Mouse (Mus musculus) gastrocnemius, postnatal 36 days (tissue): ENCODE measurements around the gene Cideb. TPM values are rescaled to one million over a fixed set of nuclear protein-coding genes. Genes with fewer than 3 reads are reported as not detected.

Experiments used
- DNase-seq, 2 experiments: peaks; one replicate each; pipeline ENCODE4 v3.0.0; 2022
- intact Hi-C: fragments of 180-260 bp; cut with DNase I; formaldehyde crosslinking; loops from one replicate; pipeline ENCODE4 v1.15.1; 2025
- long read RNA-seq, 2 experiments: library from polyadenylated mRNA; stranded (forward); transcript quantifications; one replicate each; pipeline ENCODE4 v2.0.0; 2021
- total RNA-seq, 2 experiments: library from RNA; stranded (reverse); gene quantifications; 2 replicates each; pipeline ENCODE4 v1.2.3; 2021

Gene Cideb
- not detected for total RNA-seq
- long read RNA-seq, experiment 1, result 0 reads
- long read RNA-seq, experiment 2, result 0 reads

GRCm38 (mm10) chr14:55758363-55758784, at the start of gene Cideb:
Cideb (minus strand) TSS chr14:55758458.
- intact Hi-C loops, result loop anchor here (5.0 kb wide), 1 partner anchor 131 kb away; no protein-coding TSS in a partner anchor
- DNase-seq, result no peak

- DNase-seq, result no peak
Observed at GRCm38 (mm10) chr14:55795380-55796163, 37.3 kb upstream of the Cideb start.

GRCm38 (mm10) chr14:55793946-55794345, 35.7 kb upstream of the Cideb start:
- intact Hi-C loops, result no loop called here
- DNase-seq, result no peak

More at GRCm38 (mm10) chr14:55795380-55796163, 37.3 kb upstream of the Cideb start:
- intact Hi-C loops, result no loop called here

- intact Hi-C loops, result no loop called here
- no peak for DNase-seq
Observed at GRCm38 (mm10) chr14:55793461-55793860, 35.2 kb upstream of the Cideb start.

- no peak for DNase-seq
- intact Hi-C loops, result no loop called here
Observed at GRCm38 (mm10) chr14:55788256-55789050, 30.2 kb upstream of the Cideb start, which contains the start of gene Ripk3. Ripk3 (minus strand) TSS chr14:55788865.

DNA sequence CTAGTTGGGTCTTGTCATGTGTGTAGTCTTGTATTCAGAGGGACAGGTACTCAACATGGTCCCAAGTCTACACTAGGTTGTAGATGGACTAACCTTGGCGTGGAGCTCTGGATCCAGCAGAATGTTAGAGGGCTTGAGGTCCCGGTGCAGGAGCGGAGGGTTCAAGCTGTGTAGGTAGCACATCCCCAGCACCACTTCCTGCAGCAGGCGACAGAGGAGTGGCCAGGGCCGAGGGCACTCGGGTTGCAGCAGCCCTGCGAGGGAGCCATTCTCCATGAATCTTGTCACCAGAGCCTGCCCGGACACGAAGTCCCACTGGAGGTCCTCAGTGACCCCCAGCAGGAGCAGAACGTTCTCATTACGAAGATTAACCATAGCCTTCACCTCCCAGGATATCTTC, 29.5 kb upstream of the Cideb start:
- no peak for DNase-seq
- intact Hi-C loops, result no loop called here

GRCm38 (mm10) chr14:55785195-55785594, 26.9 kb upstream of the Cideb start:
- intact Hi-C loops, result no loop called here
- DNase-seq, result no peak

DNA sequence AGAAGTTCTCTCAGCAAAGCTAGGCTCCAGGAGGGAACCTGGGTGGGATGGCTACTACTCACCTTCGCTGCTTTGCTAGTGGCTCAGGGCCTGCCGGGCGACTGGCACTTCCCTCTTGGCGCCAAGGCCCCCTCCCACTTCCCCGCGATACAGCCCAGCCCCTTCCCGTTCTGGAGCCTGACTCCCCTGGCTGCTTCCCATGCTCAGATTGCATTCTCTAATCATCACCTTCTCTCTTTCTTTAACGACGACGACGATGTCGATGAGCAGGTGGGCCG, 25.6 kb upstream of the Cideb start, which contains the start of gene Adcy4:
TSS of gene Adcy4 (minus strand) at position 138 of the 278 bp plus-strand sequence.
- intact Hi-C loops, result loop anchor here (5.0 kb wide), 1 partner anchor 133 kb away; no protein-coding TSS in a partner anchor
- no peak for DNase-seq

- DNase-seq, result no peak
- intact Hi-C loops, result loop anchor here (5.0 kb wide), 1 partner anchor 134 kb away; no protein-coding TSS in a partner anchor
Observed at GRCm38 (mm10) chr14:55783171-55783957, 25.1 kb upstream of the Cideb start.

- DNase-seq, result no peak
Observed at GRCm38 (mm10) chr14:55782361-55782960, 24.2 kb upstream of the Cideb start.

DNA sequence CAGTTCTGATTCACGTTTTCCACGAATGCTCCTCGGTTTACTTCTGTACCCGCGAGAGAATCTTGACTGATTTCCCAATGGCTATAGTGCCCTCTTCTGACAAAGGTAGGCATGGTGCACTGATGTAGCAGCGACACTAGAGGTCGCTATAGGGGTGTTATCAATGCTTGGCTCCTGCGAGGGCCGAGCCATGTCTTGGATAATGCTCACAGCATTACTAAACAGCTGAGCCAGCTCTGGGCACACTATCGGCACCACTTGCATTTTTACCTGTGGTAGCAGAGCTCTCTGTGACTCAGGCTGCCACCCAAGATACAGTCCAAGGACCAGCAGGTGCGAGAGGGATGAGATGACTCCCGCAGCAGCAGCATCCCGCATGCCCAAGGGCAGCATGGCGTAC, 23.1 kb upstream of the Cideb start:
- DNase-seq, result peak in 1 of 2 experiments; percentile 35
- intact Hi-C loops, result loop anchor here (2.0 to 5.0 kb wide), 2 partner anchors 81 to 136 kb away; no protein-coding TSS in a partner anchor

More at GRCm38 (mm10) chr14:55782361-55782960, 24.2 kb upstream of the Cideb start:
- intact Hi-C loops, result loop anchor here (5.0 kb wide), 1 partner anchor 135 kb away; no protein-coding TSS in a partner anchor

GRCm38 (mm10) chr14:55780736-55781135, 22.5 kb upstream of the Cideb start:
- intact Hi-C loops, result loop anchor here (2.0 to 5.0 kb wide), 2 partner anchors 82 to 137 kb away; no protein-coding TSS in a partner anchor
- DNase-seq, result no peak

DNA sequence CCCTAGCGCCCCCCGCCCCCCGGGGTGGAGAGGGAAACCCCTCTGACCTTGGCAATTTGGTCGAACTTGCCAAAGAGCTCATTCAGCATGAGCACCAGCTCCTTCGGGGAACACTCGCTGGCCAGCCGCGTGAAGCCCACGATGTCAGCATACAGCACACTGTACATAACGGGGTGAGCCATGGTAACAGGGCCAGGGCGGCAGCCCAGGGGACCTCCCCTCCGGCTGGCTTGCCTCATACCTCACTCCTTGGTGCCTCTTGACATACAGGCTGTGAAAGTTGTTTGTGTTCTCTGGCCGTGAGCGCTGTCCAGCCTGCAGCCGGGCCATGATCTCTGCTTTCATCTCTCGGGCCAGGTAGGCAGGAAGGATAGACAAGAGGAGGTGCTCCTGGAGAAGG, 21.4 kb upstream of the Cideb start:
- no peak for DNase-seq
- intact Hi-C loops, result loop anchor here (2.0 to 5.0 kb wide), 2 partner anchors 83 to 138 kb away; no protein-coding TSS in a partner anchor

- DNase-seq, result no peak
- intact Hi-C loops, result no loop called here
Observed at GRCm38 (mm10) chr14:55778686-55779085, 20.4 kb upstream of the Cideb start.

GRCm38 (mm10) chr14:55777806-55778205, 19.5 kb upstream of the Cideb start:
- intact Hi-C loops, result no loop called here
- DNase-seq, result no peak

GRCm38 (mm10) chr14:55777176-55777575, 18.9 kb upstream of the Cideb start:
- intact Hi-C loops, result no loop called here
- no peak for DNase-seq

GRCm38 (mm10) chr14:55776711-55777110, 18.5 kb upstream of the Cideb start:
- intact Hi-C loops, result no loop called here
- DNase-seq, result no peak

DNA sequence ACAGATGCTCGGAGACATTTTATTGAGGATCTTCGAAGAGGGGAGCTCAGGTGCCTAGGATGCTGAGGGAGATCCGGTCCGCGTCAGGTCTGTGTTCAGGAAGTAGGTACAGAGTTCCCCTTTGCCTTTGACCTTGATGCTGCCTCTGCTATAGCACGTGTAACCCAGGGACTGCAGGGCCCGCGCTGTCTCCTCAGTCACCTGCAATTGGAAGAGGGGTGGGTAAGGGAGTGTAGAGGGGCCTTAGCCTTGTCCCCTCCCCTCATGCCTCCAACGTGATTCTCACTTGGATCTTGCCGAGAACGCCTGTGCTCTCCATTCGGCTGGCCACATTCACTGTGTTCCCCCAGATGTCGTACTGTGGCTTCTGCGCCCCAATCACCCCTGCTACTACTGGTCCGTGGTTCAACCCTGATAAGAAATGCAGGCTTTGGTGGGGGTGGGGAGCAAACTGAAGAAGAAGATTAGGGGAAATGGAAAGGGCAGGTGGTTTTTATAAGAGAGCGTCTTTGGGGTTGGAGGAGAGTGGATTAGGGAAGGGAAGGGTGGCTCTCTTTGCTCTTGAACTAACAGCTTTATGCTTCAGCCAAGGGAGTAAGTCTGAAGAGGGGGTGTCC, 10.9 kb upstream of the Cideb start:
- intact Hi-C loops, result no loop called here
- DNase-seq, result no peak

DNA sequence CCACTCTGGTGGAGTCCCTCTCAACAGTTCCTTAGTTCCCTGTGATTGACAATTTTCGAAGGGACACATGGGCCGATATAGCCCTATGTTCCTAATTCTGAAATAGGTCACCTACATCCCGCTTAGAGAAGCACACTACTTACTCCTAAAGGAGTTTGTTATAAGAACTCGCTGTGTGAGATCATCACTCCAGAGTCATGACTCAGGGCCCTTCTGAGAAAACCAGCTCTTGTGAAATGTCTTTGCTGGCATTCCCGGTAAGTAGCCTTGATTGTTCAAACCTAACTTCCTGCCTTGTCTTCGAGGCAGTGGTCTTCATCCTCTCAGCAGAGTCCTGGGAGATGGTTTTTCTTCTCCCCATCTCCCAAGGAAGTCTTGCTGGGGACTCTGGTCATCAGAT, 10.3 kb upstream of the Cideb start:
- intact Hi-C loops, result no loop called here
- DNase-seq, result no peak
